Mouse (Mus musculus): ENCODE data around the gene Hist1h3b. TPM values are rescaled to one million over a fixed set of nuclear protein-coding genes. Genes with fewer than 3 reads are reported as not detected.
A peak's percentile ranks its signal among the peaks of the same experiment; 100 is the strongest.
"Not testable (repeated sequence)": the region's sequence is repeated elsewhere in the genome, so short reads cannot be mapped to it uniquely, and the experiment has no call there.

Hist1h3b gene
- polyA plus RNA-seq (2012; rRNA removed), result 0.48 and 0.52 TPM in 2 replicates

- DNase-seq (ENCODE audit: low spot score), result peak; percentile 50
Measured at GRCm38 (mm10) chr13:23752067-23752741, at the start of gene Hist1h3b. Gene Hist1h3b, plus strand, starts transcription at chr13:23752267.

- DNase-seq (ENCODE audit: low spot score), result not testable (repeated sequence)
Measured at GRCm38 (mm10) chr13:23702801-23703200, 49.3 kb upstream of the Hist1h3b start.

- no peak for DNase-seq (ENCODE audit: low spot score)
Measured at GRCm38 (mm10) chr13:23705751-23706356, 46.2 kb upstream of the Hist1h3b start.

- no peak for DNase-seq (ENCODE audit: low spot score)
Measured at GRCm38 (mm10) chr13:23706771-23707170, 45.3 kb upstream of the Hist1h3b start.

GRCm38 (mm10) chr13:23708041-23708440 lies 44.0 kb upstream of the Hist1h3b start:
- DNase-seq (ENCODE audit: low spot score), result no peak

GRCm38 (mm10) chr13:23708654-23709053 lies 43.4 kb upstream of the Hist1h3b start:
- no peak for DNase-seq (ENCODE audit: low spot score)

- DNase-seq (ENCODE audit: low spot score), result no peak
Measured at GRCm38 (mm10) chr13:23709714-23710373, 42.2 kb upstream of the Hist1h3b start.

GRCm38 (mm10) chr13:23710374-23711089 lies 41.5 kb upstream of the Hist1h3b start, which contains the start of gene Hfe:
Gene Hfe, minus strand, starts transcription at chr13:23710854.
- peak; percentile 34 for DNase-seq (ENCODE audit: low spot score)

GRCm38 (mm10) chr13:23716261-23717042 lies 35.6 kb upstream of the Hist1h3b start:
- DNase-seq (ENCODE audit: low spot score), result no peak

GRCm38 (mm10) chr13:23717176-23717575 lies 34.9 kb upstream of the Hist1h3b start:
- DNase-seq (ENCODE audit: low spot score), result no peak

GRCm38 (mm10) chr13:23717593-23718245 lies 34.3 kb upstream of the Hist1h3b start:
- DNase-seq (ENCODE audit: low spot score), result not testable (repeated sequence)

- DNase-seq (ENCODE audit: low spot score), result no peak
Measured at GRCm38 (mm10) chr13:23724239-23724638, 27.8 kb upstream of the Hist1h3b start.

GRCm38 (mm10) chr13:23725213-23725612 lies 26.9 kb upstream of the Hist1h3b start:
- DNase-seq (ENCODE audit: low spot score), result no peak

- DNase-seq (ENCODE audit: low spot score), result no peak
Measured at GRCm38 (mm10) chr13:23728472-23729191, 23.4 kb upstream of the Hist1h3b start.

- DNase-seq (ENCODE audit: low spot score), result no peak
Measured at GRCm38 (mm10) chr13:23729192-23729525, 22.9 kb upstream of the Hist1h3b start.

GRCm38 (mm10) chr13:23729706-23730105 lies 22.4 kb upstream of the Hist1h3b start:
- DNase-seq (ENCODE audit: low spot score), result no peak

- no peak for DNase-seq (ENCODE audit: low spot score)
Measured at GRCm38 (mm10) chr13:23730479-23730878, 21.6 kb upstream of the Hist1h3b start.

- no peak for DNase-seq (ENCODE audit: low spot score)
Measured at GRCm38 (mm10) chr13:23732156-23732804, 19.8 kb upstream of the Hist1h3b start.

- DNase-seq (ENCODE audit: low spot score), result no peak
Measured at GRCm38 (mm10) chr13:23737091-23737490, 15.0 kb upstream of the Hist1h3b start.

- DNase-seq (ENCODE audit: low spot score), result no peak
Measured at GRCm38 (mm10) chr13:23738041-23738440, 14.0 kb upstream of the Hist1h3b start.
